25 mouse cellular contexts compared by ENCODE assay signal in genomic region chr4:83269614-83270013, GRCm38 (mm10). TPM values are rescaled to one million over a fixed set of nuclear protein-coding genes. Genes with fewer than 3 reads are reported as not detected.
DNase-seq lines count a peak whose midpoint lies in the region; ATAC-seq and TF ChIP-seq lines count a peak whose summit lies in the region.
"Had no signal": no experiment of that assay in that cellular context is flagged by ENCODE, and none has a peak within 500 bp of the region (broad histone marks: within the 10 kb centered on the region; RNA-seq: fewer than 3 reads in every experiment).

No protein-coding gene starts in this region.

- no peak for TF ChIP-seq EP300 in CH12.LX (IDR thresholded peaks at IDR 0.05; ENCODE audit: low read length)

- no peak overlapping the region for H3K4me2 ChIP-seq in CH12.LX (ENCODE audit: insufficient read depth, low read depth, poor library complexity, severe bottlenecking)
- no peak overlapping the region for H3K4me2 ChIP-seq in neural tube, embryonic 15.5 days
- H3K4me2 ChIP-seq: heart, embryonic 12.5 days; hindbrain, embryonic 12.5 days; limb, embryonic 12.5 days; liver, embryonic 11.5 days; neural tube, embryonic 12.5 days; stomach, embryonic 15.5 days had no signal

- no peaks in the 10 kb centered on the region for H3K9me3 ChIP-seq in CH12.LX (replicated peaks; ENCODE audit: low read length)
- no peaks in the 10 kb centered on the region for H3K9me3 ChIP-seq in neural tube, embryonic 15.5 days (replicated peaks)
- H3K9me3 ChIP-seq: embryonic facial prominence, embryonic 10.5 days; heart, embryonic 12.5 days; hindbrain, embryonic 12.5 days; limb, embryonic 12.5 days; neural tube, embryonic 12.5 days; stomach, embryonic 15.5 days had no signal

- H3K4me3 ChIP-seq in CH12.LX (replicated peaks in 1 of 3; ENCODE audit: low read depth in 2 of 3, low read length in 2 of 3, poor library complexity in 1 of 3) = no peak overlapping the region
- no peak overlapping the region for H3K4me3 ChIP-seq in neural tube, embryonic 15.5 days (replicated peaks)
- H3K4me3 ChIP-seq: embryonic facial prominence, embryonic 10.5 days; heart, embryonic 12.5 days; hindbrain, embryonic 12.5 days; limb, embryonic 12.5 days; neural tube, embryonic 12.5 days; stomach, embryonic 15.5 days had no signal

- no peak overlapping the region for H3K9ac ChIP-seq in CH12.LX (ENCODE audit: insufficient read depth, low read depth)
- no peak overlapping the region for H3K9ac ChIP-seq in neural tube, embryonic 15.5 days (replicated peaks)
- H3K9ac ChIP-seq: heart, embryonic 12.5 days; hindbrain, embryonic 12.5 days; limb, embryonic 12.5 days; liver, postnatal 0 days; neural tube, embryonic 12.5 days; stomach, embryonic 15.5 days had no signal

- H3K27me3 ChIP-seq in CH12.LX (replicated peaks) = no peaks in the 10 kb centered on the region
- H3K27me3 ChIP-seq in neural tube, embryonic 15.5 days (replicated peaks) = no peaks in the 10 kb centered on the region
- H3K27me3 ChIP-seq: heart, embryonic 12.5 days; hindbrain, embryonic 12.5 days; limb, embryonic 12.5 days; neural tube, embryonic 12.5 days; stomach, embryonic 15.5 days had no signal

- DNase-seq in 3T3-L1 (ENCODE audit: low read depth, low spot score) (peak; percentile 87), CH12.LX (ENCODE audit: extremely low read depth) (peak; percentile 15)
- DNase-seq in fibroblast of lung, adult 2 months (ENCODE audit: low read depth) = peak; percentile 33
- no peak for DNase-seq in heart, postnatal 25 days (ENCODE audit: low spot score)
- DNase-seq in right cerebral cortex, adult 2 months (ENCODE audit: low spot score in 2 of 2) = no peak
- DNase-seq: adrenal gland, postnatal 14 days; cerebellum, adult 9-10 months; heart, postnatal 14 days; kidney, postnatal 36 days; liver, postnatal 0 days; midbrain, embryonic 14.5 days; right cerebral cortex, postnatal 4 days; thymus, adult 2 months; thymus, postnatal 4 days had no signal

- 90% methylated on average over 6 of the region's 6 CpGs for WGBS in neural tube, embryonic 15.5 days

- no peaks in the 10 kb centered on the region; the same call in 1 of the 2 replicates for H3K79me2 ChIP-seq in CH12.LX (replicated peaks; ENCODE audit: control insufficient read depth, extremely low read depth, insufficient read depth, poor library complexity, severe bottlenecking)

- H3K36me3 ChIP-seq in CH12.LX (replicated peaks in 1 of 2; ENCODE audit: control insufficient read depth in 1 of 2, insufficient read depth in 1 of 2, low read length in 1 of 2) = peaks cover 3 to 20% of the 10 kb centered on the region in 2 experiments
- no peaks in the 10 kb centered on the region for H3K36me3 ChIP-seq in neural tube, embryonic 15.5 days
- H3K36me3 ChIP-seq: embryonic facial prominence, embryonic 10.5 days; heart, embryonic 12.5 days; hindbrain, embryonic 12.5 days; limb, embryonic 12.5 days; neural tube, embryonic 12.5 days; stomach, embryonic 15.5 days had no signal

- no peak overlapping the region for H3K27ac ChIP-seq in CH12.LX (ENCODE audit: insufficient read depth, low read depth)
- no peak overlapping the region for H3K27ac ChIP-seq in neural tube, embryonic 15.5 days (replicated peaks)
- H3K27ac ChIP-seq: embryonic facial prominence, embryonic 10.5 days; hindbrain, embryonic 12.5 days; limb, embryonic 12.5 days; neural tube, embryonic 12.5 days; stomach, embryonic 15.5 days had no signal

- dilution Hi-C loops in CH12.LX (cut with MboI; ENCODE audit: extremely low pct_ligation_motif_present, extremely low pct_unique_long_range_greater_than_20kb, low sequenced_read_pairs) = no loop called here

- TF ChIP-seq RAD21 in CH12.LX (IDR thresholded peaks at IDR 0.05; ENCODE audit: low read depth, low read length) = no peak

- in situ Hi-C loops in CH12.LX (cut with MboI; ENCODE audit: low pct_ligation_motif_present, low pct_unique_long_range_greater_than_20kb, low sequenced_read_pairs) = loop anchor here (10.0 kb wide), 1 partner anchor 45 kb away; no protein-coding TSS in a partner anchor

- H3K4me1 ChIP-seq in CH12.LX (ENCODE audit: control insufficient read depth in 1 of 2, insufficient read depth in 2 of 2) = peaks cover 0 to 27% of the 10 kb centered on the region in 2 experiments; a peak in 2 of 4 replicates
- H3K4me1 ChIP-seq in neural tube, embryonic 15.5 days = 0 out of 2 replicates have a peak, but pooled peaks cover 2% of the 10 kb centered on the region
- H3K4me1 ChIP-seq: heart, embryonic 12.5 days; hindbrain, embryonic 12.5 days; neural tube, embryonic 12.5 days; stomach, embryonic 15.5 days had no signal

- intact Hi-C loops in heart, postnatal 25 days (cut with DNase I) = no loop called here

- ATAC-seq in neutrophil, adult 5-6 weeks (ENCODE audit: extremely low read depth, insufficient number of reproducible peaks, low FRiP score, poor library complexity, severe bottlenecking) = peak; percentile 43; the same call in 1 of the 2 replicates
- no peak for ATAC-seq in neural tube, embryonic 15.5 days (ENCODE audit: low FRiP score)
- ATAC-seq: CD4-positive, CD25-positive, alpha-beta regulatory T cell, adult 4 months; intestine, postnatal 0 days; liver, postnatal 0 days had no signal

- TF ChIP-seq CTCF in CH12.LX (conservative IDR thresholded peaks at IDR 0.05 in 1 of 2, IDR thresholded peaks at IDR 0.05 in 1 of 2; ENCODE audit: low read depth in 2 of 2, low read length in 2 of 2) = no peak

- TF ChIP-seq POLR2A in CH12.LX (IDR thresholded peaks at IDR 0.05; ENCODE audit: low read depth, low read length) = no peak

TF ChIP-seq in CH12.LX, 34 proteins besides CTCF, POLR2A, EP300 and RAD21:
- no peak for TF ChIP-seq GABPA (IDR thresholded peaks at IDR 0.05; ENCODE audit: insufficient replicate concordance, low read depth, low read length)
- no peak for TF ChIP-seq RCOR1 (conservative IDR thresholded peaks at IDR 0.05; ENCODE audit: low read depth, low read length)
- TF ChIP-seq NRF1 (IDR thresholded peaks at IDR 0.05; ENCODE audit: low read depth, low read length) = no peak
- no peak for TF ChIP-seq SMC3 (IDR thresholded peaks at IDR 0.05; ENCODE audit: low read depth, low read length)
- no peak for TF ChIP-seq KAT2A (IDR thresholded peaks at IDR 0.05; ENCODE audit: insufficient replicate concordance, low read length)
- TF ChIP-seq E2F4 (IDR thresholded peaks at IDR 0.05; ENCODE audit: insufficient replicate concordance, low read depth, low read length) = no peak
- TF ChIP-seq HCFC1 (IDR thresholded peaks at IDR 0.05; ENCODE audit: low read depth, low read length) = no peak
- no peak for TF ChIP-seq ELF1 (IDR thresholded peaks at IDR 0.05; ENCODE audit: low read depth, low read length)
- TF ChIP-seq TCF12 (IDR thresholded peaks at IDR 0.05; ENCODE audit: low read depth, low read length) = no peak
- TF ChIP-seq SIN3A (IDR thresholded peaks at IDR 0.05; ENCODE audit: low read length) = no peak
- TF ChIP-seq UBTF (IDR thresholded peaks at IDR 0.05; ENCODE audit: low read depth, low read length) = no peak
- no peak for TF ChIP-seq CHD2 (IDR thresholded peaks at IDR 0.05; ENCODE audit: low read length)
- no peak for TF ChIP-seq MYC (IDR thresholded peaks at IDR 0.05; ENCODE audit: low read depth, low read length)
- no peak for TF ChIP-seq JUN (IDR thresholded peaks at IDR 0.05; ENCODE audit: insufficient read depth, low read depth, low read length)
- TF ChIP-seq TBP (conservative IDR thresholded peaks at IDR 0.05; ENCODE audit: low read depth, low read length) = no peak
- no peak for TF ChIP-seq ZNF384 (IDR thresholded peaks at IDR 0.05; ENCODE audit: low read depth, low read length)
- no peak for TF ChIP-seq MAFK (IDR thresholded peaks at IDR 0.05; ENCODE audit: insufficient replicate concordance, low read length)

RNA-seq across cellular contexts. Expression of gene Ttc39b, which starts 54.4 kb away (rescaled TPM):
- total RNA-seq in CH12.LX (2012; rRNA removed) = 12.6 and 14.7 TPM in 2 replicates
- 16.7 and 17.3 TPM in 2 replicates for total RNA-seq in CH12.LX (2014; rRNA removed)
- polyA plus RNA-seq in CH12.LX (2012; ENCODE audit: insufficient read length, low read depth) = 15.7 and 17.8 TPM in 2 replicates
- total RNA-seq in neutrophil, adult 5-6 weeks (2017) = 33.1 and 40.5 TPM in 2 replicates
- 10 to 100 TPM; 14.1 to 15.9 TPM for total RNA-seq in heart, postnatal 25 days (2021)
- polyA plus RNA-seq in neural tube, embryonic 15.5 days (2015; fragmentation: Nextera tagmentation; extraction: Ambion mirVana) = 7.4 and 7.7 TPM in 2 replicates

Comparison
In these comparisons a context has a peak if more than half of its experiments do, and no peak if none do; other contexts are left out.
1. DNase-seq: peak in 3T3-L1 (single experiment), CH12.LX (single experiment) and fibroblast of lung, adult 2 months (single experiment); none in heart, postnatal 25 days (single experiment) and right cerebral cortex, adult 2 months (0 of 2).